Comparison of ENCODE assay signal across 20 mouse cellular contexts in the genomic region with DNA sequence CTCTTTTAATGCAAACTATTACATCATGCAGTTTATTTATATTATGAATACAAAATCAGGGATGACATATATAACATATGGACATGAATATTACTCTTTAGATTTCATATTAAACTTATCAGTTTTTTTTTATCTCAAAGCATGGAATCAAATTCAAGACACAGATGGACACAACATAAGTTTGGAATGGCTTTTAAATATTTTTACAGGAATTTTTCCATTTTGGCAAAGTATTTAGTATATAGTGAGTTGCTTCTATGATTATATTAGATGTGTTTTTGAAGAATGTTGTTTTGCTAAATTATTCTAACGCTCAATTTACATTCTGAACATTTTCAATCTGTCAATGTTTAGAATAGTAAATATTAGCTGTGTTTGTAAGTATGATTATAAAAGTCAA.
DNase-seq lines count a peak whose midpoint lies in the region; ATAC-seq and TF ChIP-seq lines count a peak whose summit lies in the region.
"Had no signal": no experiment of that assay in that cellular context is flagged by ENCODE, and none has a peak within 500 bp of the region (broad histone marks: within the 10 kb centered on the region; RNA-seq: fewer than 3 reads in every experiment).

No protein-coding gene starts in this region.

- TF ChIP-seq POLR2A in brain, embryonic 14.5 days (IDR thresholded peaks at IDR 0.05; ENCODE audit: borderline replicate concordance, extremely low read depth, insufficient read depth, insufficient read length, poor library complexity, severe bottlenecking), result no peak

- no peak for TF ChIP-seq CTCF in brain, embryonic 14.5 days (IDR thresholded peaks at IDR 0.05; ENCODE audit: borderline replicate concordance, extremely low read depth, insufficient read depth, insufficient read length)
- no peak for TF ChIP-seq CTCF in forebrain, postnatal 0 days (IDR thresholded peaks at IDR 0.05; ENCODE audit: low read depth)

- H3K27ac ChIP-seq in forebrain, embryonic 14.5 days (ENCODE audit: low read depth, low read length), result no peak overlapping the region
- H3K27ac ChIP-seq in forebrain, embryonic 10.5 days, result no peak overlapping the region
- no peak overlapping the region for H3K27ac ChIP-seq in forebrain, postnatal 0 days (ENCODE audit: low read depth, low read length)
- H3K27ac ChIP-seq: embryonic facial prominence, embryonic 13.5 days; embryonic facial prominence, embryonic 15.5 days had no signal

- ATAC-seq in forebrain, embryonic 14.5 days, result peak; percentile 10; the same call in 1 of the 2 replicates
- ATAC-seq in forebrain, postnatal 0 days, result 0 out of 2 replicates have a peak, but pooled peaks have one; percentile 18

- peak; percentile 56 for DNase-seq in forebrain, embryonic 14.5 days (ENCODE audit: low spot score)
- DNase-seq in forebrain, embryonic 10.5 days (ENCODE audit: extremely low spot score, low spot score), result no peak
- peak; percentile 42 for DNase-seq in brain, embryonic 14.5 days (ENCODE audit: low read depth)
- DNase-seq in brain, embryonic 18.5 days (ENCODE audit: low read depth, low spot score), result peak; percentile 24
- DNase-seq in forebrain, postnatal 0 days, result peak; percentile 27
- DNase-seq in ovary, adult 18-20 months (ENCODE audit: low spot score), result no peak
- DNase-seq in ovary, postnatal 36 days (ENCODE audit: low spot score), result no peak
- DNase-seq: adrenal gland, adult 2 months; adrenal gland, postnatal 10 days; adrenal gland, postnatal 25 days; cerebellum, adult 11 months; cerebellum, adult 18-20 months; cerebellum, adult 8-10 months; cerebellum, adult 9-11 months; cerebellum, postnatal 14 days; cerebellum, postnatal 36 days; embryo, embryonic 11 days had no signal

- H3K9me3 ChIP-seq in forebrain, embryonic 14.5 days (replicated peaks; ENCODE audit: control insufficient read depth, low read length), result no peaks in the 10 kb centered on the region
- no peaks in the 10 kb centered on the region for H3K9me3 ChIP-seq in forebrain, embryonic 10.5 days
- H3K9me3 ChIP-seq in forebrain, postnatal 0 days (ENCODE audit: low read length), result no peaks in the 10 kb centered on the region
- H3K9me3 ChIP-seq: embryonic facial prominence, embryonic 13.5 days; embryonic facial prominence, embryonic 15.5 days had no signal

- H3K9ac ChIP-seq in forebrain, embryonic 14.5 days (ENCODE audit: low read length), result no peak overlapping the region
- no peak overlapping the region for H3K9ac ChIP-seq in forebrain, postnatal 0 days
- H3K9ac ChIP-seq: embryonic facial prominence, embryonic 13.5 days; embryonic facial prominence, embryonic 15.5 days had no signal

- no peaks in the 10 kb centered on the region for H3K4me1 ChIP-seq in forebrain, embryonic 14.5 days (ENCODE audit: control insufficient read depth, insufficient read depth, low read length)
- no peaks in the 10 kb centered on the region for H3K4me1 ChIP-seq in forebrain, embryonic 10.5 days
- H3K4me1 ChIP-seq in forebrain, postnatal 0 days (ENCODE audit: insufficient read depth), result no peaks in the 10 kb centered on the region
- H3K4me1 ChIP-seq: embryonic facial prominence, embryonic 13.5 days; embryonic facial prominence, embryonic 15.5 days had no signal

- no peaks in the 10 kb centered on the region for H3K36me3 ChIP-seq in forebrain, embryonic 14.5 days (ENCODE audit: control insufficient read depth, insufficient read depth, low read length)
- H3K36me3 ChIP-seq in forebrain, embryonic 10.5 days (replicated peaks), result no peaks in the 10 kb centered on the region
- no peaks in the 10 kb centered on the region for H3K36me3 ChIP-seq in forebrain, postnatal 0 days (ENCODE audit: insufficient read depth)
- H3K36me3 ChIP-seq: embryonic facial prominence, embryonic 13.5 days; embryonic facial prominence, embryonic 15.5 days had no signal

- H3K4me2 ChIP-seq in forebrain, embryonic 14.5 days (ENCODE audit: low read length), result no peak overlapping the region
- H3K4me2 ChIP-seq in forebrain, postnatal 0 days (ENCODE audit: low read depth), result no peak overlapping the region
- H3K4me2 ChIP-seq: embryonic facial prominence, embryonic 13.5 days; embryonic facial prominence, embryonic 15.5 days had no signal

- H3K27me3 ChIP-seq in forebrain, embryonic 14.5 days (replicated peaks; ENCODE audit: control insufficient read depth, insufficient read depth, low read length), result no peaks in the 10 kb centered on the region
- no peaks in the 10 kb centered on the region for H3K27me3 ChIP-seq in forebrain, embryonic 10.5 days (ENCODE audit: poor library complexity, severe bottlenecking)
- H3K27me3 ChIP-seq in forebrain, postnatal 0 days (ENCODE audit: insufficient read depth, low read length), result no peaks in the 10 kb centered on the region
- H3K27me3 ChIP-seq: embryonic facial prominence, embryonic 13.5 days; embryonic facial prominence, embryonic 15.5 days had no signal

- WGBS in forebrain, embryonic 14.5 days, result 75% methylated on average over 1 of the region's 1 CpGs
- WGBS in forebrain, embryonic 10.5 days, result 94% methylated on average over 1 of the region's 1 CpGs
- WGBS in forebrain, postnatal 0 days, result 57% methylated on average over 1 of the region's 1 CpGs

- H3K4me3 ChIP-seq in forebrain, embryonic 14.5 days (ENCODE audit: low read depth, low read length), result no peak overlapping the region
- no peak overlapping the region for H3K4me3 ChIP-seq in forebrain, embryonic 10.5 days
- no peak overlapping the region for H3K4me3 ChIP-seq in forebrain, postnatal 0 days (ENCODE audit: low read depth, low read length)
- H3K4me3 ChIP-seq: embryonic facial prominence, embryonic 13.5 days; embryonic facial prominence, embryonic 15.5 days; erythroblast, embryonic 14.5 days had no signal

Comparison
In these comparisons a context has a peak if more than half of its experiments do, and no peak if none do; other contexts are left out.
1. DNase-seq: peak in forebrain, embryonic 14.5 days (single experiment), brain, embryonic 14.5 days (single experiment), brain, embryonic 18.5 days (single experiment) and forebrain, postnatal 0 days (single experiment); none in forebrain, embryonic 10.5 days (single experiment), ovary, adult 18-20 months (single experiment) and ovary, postnatal 36 days (single experiment).